Mouse (Mus musculus) heart, embryonic 14.5 days (tissue): ENCODE measurements around the gene Treml2. TPM values are rescaled to one million over a fixed set of nuclear protein-coding genes. Genes with fewer than 3 reads are reported as not detected.
A peak's percentile ranks its signal among the peaks of the same experiment; 100 is the strongest.
"Not testable (repeated sequence)": the region's sequence is repeated elsewhere in the genome, so short reads cannot be mapped to it uniquely, and the experiment has no call there.

Source experiments
- ATAC-seq: fragments of 200-750 bp; cut with Nextera tagmentation; 2 replicates; pipeline ENCODE4 v1.8.0; 2017; ENCODE audit warnings: low read depth, moderate TSS enrichment; ENCODE audit not compliant: insufficient number of reproducible peaks, insufficient read depth, low FRiP score
- H3K27ac ChIP-seq, 2 experiments: fragments of 200-500 bp in 1 of 2; fragments of 300-500 bp in 1 of 2; sonication (generic) in 1 of 2; replicated peaks in 1 of 2; 2 replicates each; pipeline ENCODE4 v1.5.1; 2012 to 2014; ENCODE audit warnings: low read depth in 2 of 2, low read length in 2 of 2, control low read depth in 1 of 2, mild to moderate bottlenecking in 1 of 2, mixed read lengths in 1 of 2; ENCODE audit not compliant: control insufficient read depth in 1 of 2, insufficient read depth in 1 of 2
- H3K27me3 ChIP-seq: fragments of 300-500 bp; sonication (generic); 2 replicates; pipeline ENCODE4 v1.6.1; 2014; ENCODE audit warnings: mild to moderate bottlenecking, low read length, control low read depth; ENCODE audit not compliant: control insufficient read depth, insufficient read depth
- H3K36me3 ChIP-seq: fragments of 300-500 bp; sonication (generic); 2 replicates; pipeline ENCODE4 v1.6.1; 2014; ENCODE audit warnings: mild to moderate bottlenecking, control low read depth, low read length, mixed read lengths; ENCODE audit not compliant: control insufficient read depth, insufficient read depth
- H3K4me1 ChIP-seq, 2 experiments: fragments of 200-500 bp in 1 of 2; fragments of 300-500 bp in 1 of 2; sonication (generic) in 1 of 2; 2 replicates each; pipeline ENCODE4 v1.6.1; 2012 to 2014; ENCODE audit warnings: low read length in 2 of 2, control low read depth in 1 of 2, mixed read lengths in 1 of 2; ENCODE audit not compliant: control insufficient read depth in 2 of 2, insufficient read depth in 2 of 2
- H3K4me2 ChIP-seq: fragments of 300-500 bp; sonication (generic); 2 replicates; pipeline ENCODE4 v1.6.1; 2014; ENCODE audit warnings: mild to moderate bottlenecking, low read length
- H3K4me3 ChIP-seq, 2 experiments: fragments of 200-500 bp in 1 of 2; fragments of 300-500 bp in 1 of 2; sonication (generic) in 1 of 2; 2 replicates each; pipeline ENCODE4 v1.5.1; 2012 to 2014; ENCODE audit warnings: low read length in 2 of 2, mild to moderate bottlenecking in 2 of 2, control low read depth in 1 of 2, low read depth in 1 of 2, moderate library complexity in 1 of 2; ENCODE audit not compliant: control insufficient read depth in 1 of 2, insufficient read depth in 1 of 2
- H3K9ac ChIP-seq: fragments of 300-500 bp; sonication (generic); 2 replicates; pipeline ENCODE4 v1.6.1; 2014; ENCODE audit warnings: mild to moderate bottlenecking, low read length
- H3K9me3 ChIP-seq: fragments of 300-500 bp; sonication (generic); 2 replicates; pipeline ENCODE4 v1.6.1; 2016; ENCODE audit warnings: low read length, control low read depth; ENCODE audit not compliant: control insufficient read depth
- WGBS: fragments of 180-500 bp; shearing (Covaris S2); extraction: QIAGEN DNeasy Blood & Tissue Kit; methylation state at CpG from one replicate; pipeline ENCODE4 v1.1.7; 2014; 5-methylcytosine and 5-hydroxymethylcytosine counted together
- polyA plus RNA-seq: library from polyadenylated mRNA; unstranded; fragments of >200 nt; fragmentation: Nextera tagmentation; extraction: Ambion mirVana; gene quantifications from 2 replicates; pipeline ENCODE4 v1.2.1, GENCODE M21; 2014

Treml2 gene
- polyA plus RNA-seq, 1 experiment from 2014 or later = 0.11 TPM

DNA sequence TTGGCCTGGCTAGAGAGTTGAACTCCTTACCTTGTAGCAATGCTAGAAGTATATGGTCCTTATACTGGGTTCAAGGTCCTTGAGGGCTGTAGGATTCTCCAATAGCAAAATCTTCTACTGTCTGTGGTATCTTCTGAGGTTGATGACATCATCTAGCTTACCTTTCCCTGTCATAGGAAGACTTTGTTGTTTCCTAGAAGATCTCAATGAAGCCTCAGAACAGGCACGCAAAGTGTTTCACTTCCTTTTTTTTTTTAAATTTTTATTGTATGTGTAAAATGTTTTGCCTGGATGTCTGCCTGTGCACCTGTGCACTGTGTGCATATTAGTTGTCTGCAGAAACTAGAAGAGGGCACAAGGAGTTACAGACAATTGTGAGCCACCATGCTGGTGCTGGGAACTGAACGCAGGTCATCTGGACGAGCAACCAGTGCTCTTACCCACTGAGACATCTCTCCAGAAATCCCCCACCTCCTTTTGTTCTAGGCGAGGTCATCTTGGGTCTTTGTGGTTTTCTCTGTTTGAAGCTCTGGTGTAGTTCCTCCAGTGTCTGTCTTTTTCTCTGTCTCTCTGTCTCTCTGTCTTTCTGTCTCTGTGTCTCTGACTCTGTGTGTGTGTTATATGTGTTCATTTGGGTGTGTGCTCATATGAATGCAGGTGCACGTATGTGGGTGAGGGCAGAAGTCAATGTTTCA is 5.7 kb upstream of the Treml2 start:
- 78% methylated on average over 5 of the region's 5 CpGs for WGBS

DNA sequence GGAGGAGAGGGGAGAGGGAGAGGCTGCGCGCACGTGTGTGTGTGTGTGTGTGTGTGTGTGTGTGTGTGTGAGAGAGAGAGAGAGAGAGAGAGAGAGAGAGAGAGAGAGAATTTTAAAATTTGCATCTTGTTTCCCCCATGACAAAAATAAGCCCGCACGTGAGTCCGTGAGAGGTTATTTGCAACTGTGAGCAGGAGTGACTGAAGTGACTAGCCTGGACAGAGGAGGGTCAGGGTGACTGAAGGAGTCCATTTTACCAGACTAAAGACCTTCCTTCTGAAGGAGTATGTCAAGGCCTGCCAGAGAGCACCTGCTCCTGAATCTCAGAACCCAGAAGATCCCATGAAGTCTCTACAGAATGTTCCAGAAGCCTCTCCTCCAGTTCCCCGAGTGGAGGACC is 458 bp downstream of the Treml2 start:
- H3K36me3 ChIP-seq = no peaks in the 10 kb centered on the region
- ATAC-seq = no peak
- no peak overlapping the region for H3K4me3 ChIP-seq
- no peak overlapping the region for H3K4me2 ChIP-seq
- no peaks in the 10 kb centered on the region for H3K9me3 ChIP-seq
- no peaks in the 10 kb centered on the region for H3K4me1 ChIP-seq
- H3K27ac ChIP-seq = no peak overlapping the region
- H3K27me3 ChIP-seq = no peaks in the 10 kb centered on the region
- 62% methylated on average over 4 of the region's 7 CpGs for WGBS
- no peak overlapping the region for H3K9ac ChIP-seq

More for the DNA sequence above, 5.7 kb upstream of the Treml2 start:
- Histone ChIP-seq H3K9me3 (no peaks in the 10 kb centered on the region), H3K9ac (no peak overlapping the region), H3K27me3 (no peaks in the 10 kb centered on the region), H3K36me3 (no peaks in the 10 kb centered on the region), H3K4me1 (no peaks in the 10 kb centered on the region), H3K4me3 (no peak overlapping the region), H3K4me2 (no peak overlapping the region), H3K27ac (no peak overlapping the region)
- ATAC-seq = no peak

DNA sequence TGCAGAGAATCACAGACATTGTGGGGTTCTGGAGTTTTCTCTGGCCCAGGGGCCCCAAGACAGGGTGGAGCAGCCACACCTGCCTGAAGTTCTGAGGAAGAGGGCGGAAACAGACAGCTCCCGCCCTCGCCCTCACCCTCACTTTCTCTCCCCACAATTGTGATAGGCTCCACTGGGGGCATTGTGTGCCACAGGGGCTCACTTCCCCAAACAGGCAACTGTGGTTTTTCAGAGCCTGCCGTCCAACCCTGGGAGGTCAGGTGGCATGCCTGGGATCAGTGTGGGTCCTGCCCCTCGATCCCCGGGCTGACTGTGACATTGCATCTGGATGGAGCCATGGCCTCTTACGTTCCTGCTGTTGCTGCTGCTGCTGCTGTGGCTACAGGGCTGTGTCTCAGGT is 901 bp downstream of the Treml2 start:
- H3K9me3 ChIP-seq = no peaks in the 10 kb centered on the region
- H3K4me3 ChIP-seq = no peak overlapping the region
- H3K36me3 ChIP-seq = no peaks in the 10 kb centered on the region
- no peak overlapping the region for H3K27ac ChIP-seq
- H3K9ac ChIP-seq = no peak overlapping the region
- H3K4me2 ChIP-seq = no peak overlapping the region
- WGBS = 61% methylated on average over 7 of the region's 7 CpGs
- peak; percentile 14; the same call in 1 of the 2 replicates for ATAC-seq
- H3K4me1 ChIP-seq = no peaks in the 10 kb centered on the region
- H3K27me3 ChIP-seq = no peaks in the 10 kb centered on the region

GRCm38 (mm10) chr17:48300861-48301260 is 1.6 kb downstream of the Treml2 start:
- H3K4me1 ChIP-seq = no peaks in the 10 kb centered on the region
- H3K27ac ChIP-seq = no peak overlapping the region
- H3K36me3 ChIP-seq = no peaks in the 10 kb centered on the region
- no peak overlapping the region for H3K4me2 ChIP-seq
- WGBS = 67% methylated on average over 9 of the region's 9 CpGs
- no peak overlapping the region for H3K9ac ChIP-seq
- H3K4me3 ChIP-seq = no peak overlapping the region
- no peak for ATAC-seq
- H3K27me3 ChIP-seq = no peaks in the 10 kb centered on the region
- H3K9me3 ChIP-seq = no peaks in the 10 kb centered on the region

DNA sequence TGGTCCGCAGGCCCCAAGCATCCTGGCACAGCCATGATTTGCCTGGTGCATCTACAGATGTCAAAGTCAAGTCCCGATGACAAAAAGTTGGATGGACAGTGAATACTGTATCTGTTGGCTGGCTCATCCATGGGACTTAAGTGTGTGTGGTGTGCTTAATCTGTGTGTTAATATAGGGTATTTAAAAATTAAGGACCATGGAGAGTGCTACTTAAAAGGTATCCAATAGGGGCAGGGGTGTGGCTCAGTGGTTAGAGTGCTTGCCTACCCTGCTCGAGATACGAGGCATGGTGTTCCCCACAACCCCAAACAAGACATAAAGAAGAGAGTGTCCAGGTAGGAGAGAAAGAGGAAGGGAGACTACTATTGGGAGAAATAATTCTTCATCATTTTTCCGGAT is 2.5 kb downstream of the Treml2 start:
- Histone ChIP-seq H3K9me3 (no peaks in the 10 kb centered on the region), H3K9ac (no peak overlapping the region), H3K4me2 (no peak overlapping the region), H3K27me3 (no peaks in the 10 kb centered on the region), H3K4me3 (no peak overlapping the region), H3K27ac (no peak overlapping the region), H3K36me3 (no peaks in the 10 kb centered on the region), H3K4me1 (no peaks in the 10 kb centered on the region)
- whole genome bisulfite sequencing = 85% methylated on average over 5 of the region's 5 CpGs
- no peak for ATAC-seq

- H3K4me2 ChIP-seq = no peak overlapping the region
- 59% methylated on average over 2 of the region's 2 CpGs for WGBS
- H3K36me3 ChIP-seq = no peaks in the 10 kb centered on the region
- no peak overlapping the region for H3K27ac ChIP-seq
- H3K4me3 ChIP-seq = no peak overlapping the region
- no peak for ATAC-seq
- H3K9ac ChIP-seq = no peak overlapping the region
- no peaks in the 10 kb centered on the region for H3K9me3 ChIP-seq
- no peaks in the 10 kb centered on the region for H3K4me1 ChIP-seq
- H3K27me3 ChIP-seq = no peaks in the 10 kb centered on the region
Observed at GRCm38 (mm10) chr17:48312124-48312523, 12.8 kb downstream of the Treml2 start.

DNA sequence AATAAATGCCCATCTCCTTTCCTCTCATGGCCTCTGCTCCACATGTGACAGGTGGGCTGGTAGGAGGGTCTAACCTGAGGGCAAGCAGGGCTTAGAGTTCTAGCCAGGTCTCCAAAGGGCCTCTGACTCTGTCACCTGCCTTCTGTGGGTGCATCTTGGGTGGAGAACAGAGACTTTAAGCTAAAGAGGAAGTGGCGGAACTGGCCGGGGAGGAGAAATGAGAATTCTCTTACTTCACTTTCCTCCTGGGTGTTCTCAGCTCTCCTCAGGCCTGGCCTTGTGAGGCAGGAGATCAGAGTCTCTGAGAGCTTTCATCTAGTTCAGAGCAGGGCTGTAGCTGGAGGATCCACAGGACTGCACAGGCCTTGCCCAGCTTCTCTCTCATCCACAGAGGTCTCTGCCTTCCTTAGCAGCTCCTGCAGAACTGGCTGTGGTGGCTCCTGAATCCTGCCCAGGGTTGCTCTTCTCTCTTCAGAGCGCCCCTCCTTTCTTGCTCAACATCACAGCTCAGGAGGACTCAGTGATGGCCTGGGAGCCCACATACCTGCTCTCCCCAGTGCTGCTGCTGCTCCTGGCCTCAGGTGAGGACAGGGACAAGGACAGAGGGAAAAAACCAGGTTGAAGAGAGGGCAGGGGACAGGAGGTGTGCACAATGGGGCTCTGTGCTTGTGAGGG is 16.7 kb downstream of the Treml2 start, which contains the start of gene B430306N03Rik:
TSS of gene B430306N03Rik (plus strand) at position 237 of the 675 bp plus-strand sequence.
- not testable (repeated sequence) for H3K4me1 ChIP-seq, H3K9ac ChIP-seq, H3K27ac ChIP-seq, H3K4me3 ChIP-seq, H3K9me3 ChIP-seq, ATAC-seq, H3K27me3 ChIP-seq, H3K36me3 ChIP-seq, H3K4me2 ChIP-seq
- 80% methylated on average over 3 of the region's 3 CpGs for WGBS
